Mouse (Mus musculus) neural tube, embryonic 15.5 days (tissue): Measurements from ENCODE around the gene E330021D16Rik. TPM values are rescaled to one million over a fixed set of nuclear protein-coding genes. Genes with fewer than 3 reads are reported as not detected.

Experiments
- ATAC-seq: fragments of 200-750 bp; cut with Nextera tagmentation; 2 replicates; pipeline ENCODE4 v1.8.0; 2017; ENCODE audit warnings: mild to moderate bottlenecking, moderate TSS enrichment, moderate library complexity; ENCODE audit not compliant: low FRiP score
- H3K27ac ChIP-seq: fragments of 300-500 bp; sonication (generic); replicated peaks from 2 replicates; pipeline ENCODE4 v1.5.1; 2015; ENCODE audit warnings: mild to moderate bottlenecking, inconsistent platforms
- H3K27me3 ChIP-seq: fragments of 300-500 bp; sonication (generic); replicated peaks from 2 replicates; pipeline ENCODE4 v1.6.1; 2015; ENCODE audit warnings: inconsistent platforms
- H3K36me3 ChIP-seq: fragments of 300-500 bp; sonication (generic); 2 replicates; pipeline ENCODE4 v1.6.1; 2015; ENCODE audit warnings: inconsistent platforms
- H3K4me1 ChIP-seq: fragments of 300-500 bp; sonication (generic); 2 replicates; pipeline ENCODE4 v1.6.1; 2015; ENCODE audit warnings: inconsistent platforms
- H3K4me2 ChIP-seq: fragments of 300-500 bp; sonication (generic); 2 replicates; pipeline ENCODE4 v1.6.1; 2015; ENCODE audit warnings: inconsistent platforms, mild to moderate bottlenecking, moderate library complexity
- H3K4me3 ChIP-seq: fragments of 300-500 bp; sonication (generic); replicated peaks from 2 replicates; pipeline ENCODE4 v1.5.1; 2015; ENCODE audit warnings: mild to moderate bottlenecking, inconsistent platforms
- H3K9ac ChIP-seq: fragments of 300-500 bp; sonication (generic); replicated peaks from 2 replicates; pipeline ENCODE4 v1.6.1; 2015; ENCODE audit warnings: mild to moderate bottlenecking, inconsistent platforms
- H3K9me3 ChIP-seq: fragments of 300-500 bp; sonication (generic); replicated peaks from 2 replicates; pipeline ENCODE4 v1.6.1; 2016; ENCODE audit warnings: inconsistent platforms
- WGBS: fragments of 180-500 bp; shearing (Covaris S2); methylation state at CpG from one replicate; pipeline ENCODE4 v1.1.7; 2015; ENCODE audit warnings: mixed read lengths; 5-methylcytosine and 5-hydroxymethylcytosine counted together
- polyA plus RNA-seq: library from polyadenylated mRNA; unstranded; fragments of >200 nt; fragmentation: Nextera tagmentation; extraction: Ambion mirVana; gene quantifications from 2 replicates; pipeline ENCODE4 v1.2.1, GENCODE M21; 2015

E330021D16Rik gene
- polyA plus RNA-seq, 1 experiment from 2014 or later: not detected

GRCm38 (mm10) chr6:136364008-136364407 is 51.4 kb downstream of the E330021D16Rik start:
- WGBS: 65% methylated on average over 4 of the region's 4 CpGs

GRCm38 (mm10) chr6:136363313-136363712 is 52.1 kb downstream of the E330021D16Rik start:
- Histone ChIP-seq H3K4me2 (no peak overlapping the region), H3K27me3 (no peaks in the 10 kb centered on the region), H3K9me3 (no peaks in the 10 kb centered on the region), H3K9ac (no peak overlapping the region), H3K4me3 (no peak overlapping the region), H3K4me1 (peaks cover 8% of the 10 kb centered on the region; the same call in 1 of the 2 replicates), H3K36me3 (no peaks in the 10 kb centered on the region), H3K27ac (no peak overlapping the region)
- ATAC-seq: no peak
- 91% methylated on average over 8 of the region's 8 CpGs for WGBS

More at GRCm38 (mm10) chr6:136364008-136364407, 51.4 kb downstream of the E330021D16Rik start:
- no peaks in the 10 kb centered on the region for H3K9me3 ChIP-seq
- no peak overlapping the region for H3K27ac ChIP-seq
- no peak overlapping the region for H3K4me3 ChIP-seq
- no peak for ATAC-seq
- H3K4me2 ChIP-seq: no peak overlapping the region
- H3K27me3 ChIP-seq: no peaks in the 10 kb centered on the region
- H3K9ac ChIP-seq: no peak overlapping the region
- H3K36me3 ChIP-seq: no peaks in the 10 kb centered on the region
- peaks cover 6% of the 10 kb centered on the region; the same call in 1 of the 2 replicates for H3K4me1 ChIP-seq

DNA sequence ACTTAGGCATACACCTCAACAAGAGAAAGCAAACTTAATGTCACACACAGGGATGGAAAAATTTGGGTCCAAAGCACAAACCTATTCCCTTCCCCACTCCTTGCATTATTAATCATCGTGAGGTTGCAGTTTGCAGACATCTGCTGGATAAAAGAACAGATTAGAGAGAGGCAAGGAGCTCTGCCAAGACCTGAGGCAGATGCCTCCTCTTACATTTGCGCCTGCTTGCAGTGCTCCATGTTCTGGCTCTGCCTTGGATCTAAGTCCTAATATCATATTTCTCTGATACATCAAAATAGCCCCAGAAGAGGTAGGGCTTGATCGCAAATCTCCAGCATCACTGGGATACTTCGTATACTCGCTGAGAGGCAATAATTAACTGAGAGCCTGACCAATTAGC is 56.9 kb downstream of the E330021D16Rik start:
- Histone ChIP-seq H3K36me3 (no peaks in the 10 kb centered on the region), H3K4me3 (no peak overlapping the region), H3K9me3 (no peaks in the 10 kb centered on the region), H3K4me1 (peaks cover 4% of the 10 kb centered on the region), H3K4me2 (no peak overlapping the region), H3K27ac (no peak overlapping the region), H3K27me3 (no peaks in the 10 kb centered on the region), H3K9ac (no peak overlapping the region)
- no peak for ATAC-seq
- 73% methylated on average over 5 of the region's 5 CpGs for WGBS

GRCm38 (mm10) chr6:136353399-136354184 is 61.8 kb downstream of the E330021D16Rik start:
- Histone ChIP-seq H3K27me3 (no peaks in the 10 kb centered on the region), H3K4me3 (no peak overlapping the region), H3K4me2 (no peak overlapping the region), H3K9me3 (no peaks in the 10 kb centered on the region), H3K4me1 (peaks cover 8% of the 10 kb centered on the region), H3K9ac (no peak overlapping the region), H3K36me3 (no peaks in the 10 kb centered on the region), H3K27ac (0 out of 2 replicates have a peak overlapping the region, but pooled peaks have one; percentile 23)
- ATAC-seq: peak; percentile 75
- WGBS: 34% methylated on average over 11 of the region's 11 CpGs

Other genes with a start within 250 kb of the E330021D16Rik start
- 63.0 and 82.8 TPM in 2 replicates for gene Grin2b, start 242.1 kb downstream of the E330021D16Rik start, polyA plus RNA-seq
- gene Gm8994, start 88.0 kb downstream of the E330021D16Rik start, polyA plus RNA-seq: not detected in 2 replicates
- gene Atf7ip, start 90.6 kb upstream of the E330021D16Rik start, polyA plus RNA-seq: 33.5 and 36.0 TPM in 2 replicates
- gene Plbd1, start 246.4 kb upstream of the E330021D16Rik start, polyA plus RNA-seq: 0.72 and 3.1 TPM in 2 replicates